Mouse (Mus musculus): ENCODE results near the gene Rnase2b. TPM values are rescaled to one million over a fixed set of nuclear protein-coding genes. Genes with fewer than 3 reads are reported as not detected.

Gene Rnase2b
- total RNA-seq, 1 experiment from 2014 or later: not detected

Other genes starting within 250 kb of the Rnase2b start
- gene Osgep, start 237.4 kb upstream of the Rnase2b start, total RNA-seq (2017): 46.7 and 58.8 TPM in 2 replicates
- gene Apex1, start 237.3 kb upstream of the Rnase2b start, total RNA-seq (2017): 12.3 and 23.3 TPM in 2 replicates
- 48.2 and 58.0 TPM in 2 replicates for gene Pip4p1, start 231.4 kb upstream of the Rnase2b start, total RNA-seq (2017)
- gene Pnp, start 231.2 kb upstream of the Rnase2b start, total RNA-seq (2017): 53.4 and 69.2 TPM in 2 replicates
- not detected in 2 replicates for gene Gm49342, start 217.7 kb upstream of the Rnase2b start, total RNA-seq (2017)
- 1.4 TPM in 1 of 2 replicates, not detected in the other for gene Pnp2, start 206.3 kb upstream of the Rnase2b start, total RNA-seq (2017)
- gene Rnase10, start 154.5 kb upstream of the Rnase2b start, total RNA-seq (2017): not detected in 2 replicates
- gene Rnase9, start 120.4 kb upstream of the Rnase2b start, total RNA-seq (2017): not detected in 2 replicates
- not detected in 2 replicates for gene Rnase11, start 112.1 kb upstream of the Rnase2b start, total RNA-seq (2017)
- 2.6 TPM in 1 of 2 replicates, not detected in the other for gene Rnase12, start 104.6 kb upstream of the Rnase2b start, total RNA-seq (2017)
- gene Olfr750, start 87.8 kb upstream of the Rnase2b start, total RNA-seq (2017): not detected in 2 replicates
- gene Rnase4, start 71.2 kb upstream of the Rnase2b start, total RNA-seq (2017): 2.0 and 2.1 TPM in 2 replicates
- 2.2 and 2.3 TPM in 2 replicates for gene Ang, start 71.1 kb upstream of the Rnase2b start, total RNA-seq (2017)
- not detected in 2 replicates for gene Eddm3b, start 47.8 kb upstream of the Rnase2b start, total RNA-seq (2017)
- 227 and 232 TPM in 2 replicates for gene Rnase6, start 38.4 kb upstream of the Rnase2b start, total RNA-seq (2017)
- not detected in 2 replicates for gene Rnase1, start 15.5 kb upstream of the Rnase2b start, total RNA-seq (2017)
- gene Ang2, start 36.9 kb downstream of the Rnase2b start, total RNA-seq (2017): not detected in 2 replicates
- not detected in 2 replicates for gene Ear14, start 41.1 kb downstream of the Rnase2b start, total RNA-seq (2017)
- gene Rnase2a, start 93.9 kb downstream of the Rnase2b start, total RNA-seq (2017): not detected in 2 replicates
- not detected in 2 replicates for gene Gm7247, start 199.5 kb downstream of the Rnase2b start, total RNA-seq (2017)
- gene Vmn2r88, start 248.6 kb downstream of the Rnase2b start, total RNA-seq (2017): not detected in 2 replicates